Mouse (Mus musculus) liver, adult 2 months (tissue): ENCODE data around the gene Galnt4.

Experiments
- CTCF ChIP-seq: fragments of 200-500 bp; IDR thresholded peaks from 2 replicates; pipeline ENCODE4 v1.5.1; 2011; ENCODE audit warnings: low read depth, low read length, control low read depth
- POLR2A ChIP-seq: fragments of 200-500 bp; IDR thresholded peaks from 2 replicates; pipeline ENCODE4 v1.6.1; 2011; ENCODE audit warnings: low read length, control low read depth; ENCODE audit not compliant: insufficient read depth; ENCODE audit errors: extremely low read depth

DNA sequence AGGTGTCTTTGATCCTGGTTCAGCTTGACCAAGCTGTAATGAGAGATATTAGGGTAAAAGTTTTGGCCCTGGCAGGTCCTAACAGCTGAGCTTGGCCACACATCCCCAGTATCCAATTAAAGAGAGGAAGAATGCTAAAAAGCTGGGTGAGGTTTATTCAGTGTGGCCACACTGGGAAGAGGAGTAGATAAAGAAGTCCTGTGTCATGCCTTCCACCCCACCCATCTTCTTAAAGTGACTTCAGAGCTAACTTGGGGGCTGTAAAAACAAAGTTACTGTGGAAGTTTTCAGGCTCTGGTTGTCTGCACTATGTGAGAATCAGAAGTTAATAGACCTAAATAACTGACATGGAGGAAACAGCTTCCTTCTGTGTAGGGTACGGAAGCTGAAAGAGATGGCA is 43.6 kb downstream of the Galnt4 start:
- TF ChIP-seq CTCF (no peak), POLR2A (no peak)
